Mouse (Mus musculus) liver, postnatal 0 days (tissue): Measurements from ENCODE around the gene 4933406M09Rik. TPM values are rescaled to one million over a fixed set of nuclear protein-coding genes. Genes with fewer than 3 reads are reported as not detected.

Source experiments
- ATAC-seq: fragments of 200-750 bp; cut with Nextera tagmentation; 2 replicates; pipeline ENCODE4 v1.8.0; 2017; ENCODE audit warnings: mild to moderate bottlenecking, moderate library complexity
- DNase-seq: peaks from one replicate; pipeline ENCODE4 v3.0.0-alpha.2; 2016
- H3K27ac ChIP-seq: fragments of 300-500 bp; sonication (generic); 2 replicates; pipeline ENCODE4 v1.5.1; 2014; ENCODE audit warnings: antibody characterized with exemption, moderate library complexity, mild to moderate bottlenecking, low read depth
- H3K27me3 ChIP-seq: fragments of 300-500 bp; sonication (generic); 2 replicates; pipeline ENCODE4 v1.6.1; 2014; ENCODE audit warnings: low read length, control low read depth, mixed read lengths; ENCODE audit not compliant: insufficient read depth
- H3K36me3 ChIP-seq: fragments of 300-500 bp; sonication (generic); replicated peaks from 2 replicates; pipeline ENCODE4 v1.6.1; 2014; ENCODE audit warnings: mild to moderate bottlenecking, control low read depth, low read length, moderate library complexity, mixed read lengths; ENCODE audit not compliant: insufficient read depth
- H3K4me1 ChIP-seq: fragments of 300-500 bp; sonication (generic); 2 replicates; pipeline ENCODE4 v1.6.1; 2014; ENCODE audit warnings: antibody characterized with exemption, mild to moderate bottlenecking, control low read depth; ENCODE audit not compliant: insufficient read depth
- H3K4me2 ChIP-seq: fragments of 300-500 bp; sonication (generic); 2 replicates; pipeline ENCODE4 v1.6.1; 2014; ENCODE audit warnings: low read depth, mild to moderate bottlenecking, low read length, moderate library complexity, mixed read lengths
- H3K4me3 ChIP-seq: fragments of 300-500 bp; sonication (generic); 2 replicates; pipeline ENCODE4 v1.5.1; 2014; ENCODE audit warnings: low read depth, low read length
- H3K9ac ChIP-seq: fragments of 300-500 bp; sonication (generic); replicated peaks from 2 replicates; pipeline ENCODE4 v1.6.1; 2014; ENCODE audit warnings: mild to moderate bottlenecking, moderate library complexity
- H3K9me3 ChIP-seq: fragments of 300-500 bp; sonication (generic); 2 replicates; pipeline ENCODE4 v1.6.1; 2016; ENCODE audit warnings: mild to moderate bottlenecking, control low read depth, low read length, mixed read lengths
- CTCF ChIP-seq: sonication (generic); IDR thresholded peaks from 2 replicates; pipeline ENCODE4 v1.5.1; 2016; ENCODE audit warnings: antibody characterized with exemption, low read depth
- EP300 ChIP-seq: IDR thresholded peaks from 2 replicates; pipeline ENCODE4 v1.6.1; 2016; ENCODE audit warnings: antibody characterized with exemption, low read depth, mild to moderate bottlenecking
- WGBS: fragments of 180-500 bp; shearing (Covaris S2); extraction: QIAGEN DNeasy Blood & Tissue Kit; methylation state at CpG from one replicate; pipeline ENCODE4 v1.1.7; 2014; ENCODE audit not compliant: insufficient replicate concordance; 5-methylcytosine and 5-hydroxymethylcytosine counted together
- polyA plus RNA-seq: library from polyadenylated mRNA; unstranded; fragments of >200 nt; fragmentation: Nextera tagmentation; extraction: Ambion mirVana; gene quantifications from 2 replicates; pipeline ENCODE4 v1.2.1, GENCODE M21; 2015

Gene 4933406M09Rik
- polyA plus RNA-seq, 1 experiment from 2014 or later = not detected

DNA sequence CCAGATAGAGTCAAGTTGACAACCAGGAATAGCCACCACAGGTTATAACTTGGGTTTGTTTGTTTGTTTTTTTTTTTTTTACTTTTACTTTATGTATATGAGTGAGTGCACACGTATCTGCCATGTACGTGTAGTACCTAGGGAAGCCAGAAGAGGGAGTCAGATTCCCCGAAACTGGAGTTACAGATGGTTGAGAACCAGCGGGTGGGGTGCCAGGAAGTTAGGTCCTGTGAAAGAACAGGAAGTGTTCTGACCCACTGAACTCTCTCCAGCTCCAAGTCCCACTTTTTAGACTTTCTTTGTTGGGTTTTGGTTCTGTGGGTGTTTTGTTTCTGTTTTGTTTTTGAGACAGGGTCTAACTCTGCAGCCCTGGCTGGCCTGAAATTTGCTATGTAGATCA lies 49.7 kb downstream of the 4933406M09Rik start:
- TF ChIP-seq CTCF (peak; percentile 73), EP300 (0 out of 2 replicates have a peak, but pooled peaks have one; percentile 16)
- H3K27me3 ChIP-seq = no peaks in the 10 kb centered on the region

DNA sequence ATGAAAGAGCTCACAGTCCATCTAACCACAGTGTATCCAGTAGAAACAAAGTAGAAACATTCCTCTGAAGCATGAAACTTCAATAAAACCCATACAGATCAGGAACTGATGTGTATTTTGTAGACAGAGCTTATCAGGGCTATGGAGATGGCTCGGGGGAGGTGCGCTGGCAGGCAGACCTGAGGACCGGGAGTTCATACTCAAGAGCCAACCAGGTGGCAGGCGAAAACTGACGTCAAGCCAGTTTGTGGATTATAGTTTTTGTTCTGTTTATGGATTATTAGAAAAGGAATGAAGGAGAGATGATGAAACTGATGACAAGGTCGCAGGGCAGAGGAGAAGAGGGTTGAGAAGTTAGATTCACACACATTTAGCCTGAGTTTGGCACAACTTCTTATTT lies 54.7 kb downstream of the 4933406M09Rik start:
- Histone ChIP-seq H3K4me2 (no peak overlapping the region), H3K4me3 (no peak overlapping the region), H3K27me3 (no peaks in the 10 kb centered on the region), H3K27ac (no peak overlapping the region), H3K4me1 (0 out of 2 replicates have a peak, but pooled peaks cover 3% of the 10 kb centered on the region), H3K9ac (no peak overlapping the region), H3K36me3 (no peaks in the 10 kb centered on the region), H3K9me3 (no peaks in the 10 kb centered on the region)
- ATAC-seq (no peak), DNase-seq (no peak)
- WGBS = 64% methylated on average over 6 of the region's 6 CpGs
- no peak for TF ChIP-seq EP300
- no peak for TF ChIP-seq CTCF

More for the DNA sequence above, 49.7 kb downstream of the 4933406M09Rik start:
- peak; percentile 56 for DNase-seq
- Histone ChIP-seq H3K9me3 (no peaks in the 10 kb centered on the region), H3K4me3 (no peak overlapping the region), H3K4me1 (no peaks in the 10 kb centered on the region), H3K9ac (no peak overlapping the region), H3K4me2 (no peak overlapping the region), H3K36me3 (peaks cover 33% of the 10 kb centered on the region), H3K27ac (no peak overlapping the region)
- WGBS = 27% methylated on average over 4 of the region's 4 CpGs
- 0 out of 2 replicates have a peak, but pooled peaks have one; percentile 45 for ATAC-seq

Other genes starting within 250 kb of the 4933406M09Rik start
- gene Chil1, start 203.8 kb upstream of the 4933406M09Rik start, polyA plus RNA-seq = 18.8 and 19.3 TPM in 2 replicates
- gene Mybph, start 192.5 kb upstream of the 4933406M09Rik start, polyA plus RNA-seq = 0.14 TPM in 1 of 2 replicates, not detected in the other
- 6.4 and 8.3 TPM in 2 replicates for gene Adora1, start 150.5 kb upstream of the 4933406M09Rik start, polyA plus RNA-seq
- 0.64 TPM in 1 of 2 replicates, not detected in the other for gene Myog, start 96.0 kb upstream of the 4933406M09Rik start, polyA plus RNA-seq
- gene Ppfia4, start 53.0 kb upstream of the 4933406M09Rik start, polyA plus RNA-seq = 1.3 and 1.6 TPM in 2 replicates
- gene Tmem183a, start 24.0 kb upstream of the 4933406M09Rik start, polyA plus RNA-seq = 44.1 and 46.1 TPM in 2 replicates
- gene Cyb5r1, start 19.6 kb downstream of the 4933406M09Rik start, polyA plus RNA-seq = 7.7 and 8.2 TPM in 2 replicates
- gene Adipor1, start 29.4 kb downstream of the 4933406M09Rik start, polyA plus RNA-seq = 93.5 and 98.9 TPM in 2 replicates
- gene Klhl12, start 69.6 kb downstream of the 4933406M09Rik start, polyA plus RNA-seq = 12.3 and 13.2 TPM in 2 replicates
- 12.4 and 13.2 TPM in 2 replicates for gene Rabif, start 108.7 kb downstream of the 4933406M09Rik start, polyA plus RNA-seq
- not detected in 2 replicates for gene Mgat4e, start 163.7 kb downstream of the 4933406M09Rik start, polyA plus RNA-seq
- 5.8 and 6.4 TPM in 2 replicates for gene Kdm5b, start 174.2 kb downstream of the 4933406M09Rik start, polyA plus RNA-seq